Mouse (Mus musculus) heart, embryonic 10.5 days (tissue): ENCODE data around the gene Calhm2. TPM values are rescaled to one million over a fixed set of nuclear protein-coding genes. Genes with fewer than 3 reads are reported as not detected.

Source experiments
- polyA plus RNA-seq: library from polyadenylated mRNA; unstranded; fragments of >200 nt; fragmentation: Nextera tagmentation; extraction: Ambion mirVana; gene quantifications from 2 replicates; pipeline ENCODE4 v1.2.1, GENCODE M21; 2016

Gene Calhm2
- polyA plus RNA-seq, 1 experiment from 2014 or later = 3.8 TPM

Other genes starting within 250 kb of the Calhm2 start
- 0.15 and 0.60 TPM in 2 replicates for gene Ina, start 123.6 kb downstream of the Calhm2 start, polyA plus RNA-seq
- gene Nt5c2, start 123.1 kb downstream of the Calhm2 start, polyA plus RNA-seq = 71.8 and 86.3 TPM in 2 replicates
- gene Pcgf6, start 87.4 kb downstream of the Calhm2 start, polyA plus RNA-seq = 14.4 and 21.5 TPM in 2 replicates
- 3.9 and 7.3 TPM in 2 replicates for gene Taf5, start 70.5 kb downstream of the Calhm2 start, polyA plus RNA-seq
- gene Usmg5, start 47.6 kb downstream of the Calhm2 start, polyA plus RNA-seq = 1,489 and 2,027 TPM in 2 replicates
- 9.1 and 10.2 TPM in 2 replicates for gene Pdcd11, start 47.5 kb downstream of the Calhm2 start, polyA plus RNA-seq
- not detected in 2 replicates for gene Calhm1, start 6.0 kb upstream of the Calhm2 start, polyA plus RNA-seq
- gene Calhm3, start 19.5 kb upstream of the Calhm2 start, polyA plus RNA-seq = not detected in 2 replicates
- gene Neurl1a, start 40.5 kb upstream of the Calhm2 start, polyA plus RNA-seq = 3.4 and 5.1 TPM in 2 replicates